Mouse (Mus musculus) 416B (cell line): ENCODE measurements around the gene Praf2.
A peak's percentile ranks its signal among the peaks of the same experiment; 100 is the strongest.

ENCODE experiments used
- DNase-seq: peaks from one replicate; pipeline ENCODE4 v3.0.0; 2011; ENCODE audit warnings: low read depth

Praf2 gene

GRCm38 (mm10) chrX:7739336-7740081 is 11.3 kb downstream of the Praf2 start:
- DNase-seq: no peak

GRCm38 (mm10) chrX:7740082-7740819 is 12.0 kb downstream of the Praf2 start:
- no peak for DNase-seq

GRCm38 (mm10) chrX:7741103-7741502 is 12.9 kb downstream of the Praf2 start:
- no peak for DNase-seq

GRCm38 (mm10) chrX:7743470-7743869 is 15.2 kb downstream of the Praf2 start:
- DNase-seq: no peak

- no peak for DNase-seq
These were observed 16.7 kb downstream of the Praf2 start for GRCm38 (mm10) chrX:7744940-7745339.

- DNase-seq: no peak
These were observed 17.2 kb downstream of the Praf2 start for GRCm38 (mm10) chrX:7745429-7745828.

- peak; percentile 67 for DNase-seq
These were observed 22.3 kb downstream of the Praf2 start, which contains the start of gene Ccdc120 for GRCm38 (mm10) chrX:7750432-7751116. Ccdc120 (minus strand) TSS chrX:7750905.

GRCm38 (mm10) chrX:7753627-7754026 is 25.4 kb downstream of the Praf2 start:
- peak; percentile 50 for DNase-seq

GRCm38 (mm10) chrX:7762137-7762920 is 34.1 kb downstream of the Praf2 start, which contains the start of gene Tfe3:
Tfe3 (plus strand) TSS chrX:7762560.
- DNase-seq: peak; percentile 96

GRCm38 (mm10) chrX:7762921-7763197 is 34.6 kb downstream of the Praf2 start:
- no peak for DNase-seq

- DNase-seq: peak; percentile 68
These were observed 35.6 kb downstream of the Praf2 start for GRCm38 (mm10) chrX:7763631-7764393.

- no peak for DNase-seq
These were observed 36.5 kb downstream of the Praf2 start for GRCm38 (mm10) chrX:7764657-7765280.

- DNase-seq: no peak
These were observed 37.0 kb downstream of the Praf2 start for GRCm38 (mm10) chrX:7765281-7765670.

GRCm38 (mm10) chrX:7765764-7766163 is 37.5 kb downstream of the Praf2 start:
- DNase-seq: peak; percentile 92

- no peak for DNase-seq
These were observed 41.2 kb downstream of the Praf2 start for GRCm38 (mm10) chrX:7769302-7770017.

- no peak for DNase-seq
These were observed 44.5 kb downstream of the Praf2 start for GRCm38 (mm10) chrX:7772766-7773165.

- no peak for DNase-seq
These were observed 47.4 kb downstream of the Praf2 start for GRCm38 (mm10) chrX:7775501-7776205.

- DNase-seq: peak; percentile 51
These were observed 48.3 kb downstream of the Praf2 start for GRCm38 (mm10) chrX:7776329-7777082.
